Mouse (Mus musculus) G1E (cell line): Measurements from ENCODE around the gene Gm21083.
"Not testable (repeated sequence)": the region's sequence is repeated elsewhere in the genome, so short reads cannot be mapped to it uniquely, and the experiment has no call there.

Source experiments
- CTCF ChIP-seq: IDR thresholded peaks from 2 replicates; pipeline ENCODE4 v1.5.1; 2012; ENCODE audit warnings: low read depth, low read length, inconsistent platforms, mixed read lengths
- GATA1 ChIP-seq: IDR thresholded peaks from 2 replicates; pipeline ENCODE4 v1.6.1; 2012; ENCODE audit warnings: borderline replicate concordance, low read length, inconsistent platforms, mixed read lengths
- POLR2AphosphoS5 ChIP-seq: IDR thresholded peaks from 2 replicates; pipeline ENCODE4 v1.6.1; 2012; ENCODE audit warnings: low read depth, low read length, inconsistent platforms; ENCODE audit not compliant: insufficient replicate concordance
- TAL1 ChIP-seq: conservative IDR thresholded peaks from 2 replicates; pipeline ENCODE4 v1.6.1; 2012; ENCODE audit warnings: low read depth, low read length, inconsistent platforms, mixed read lengths

DNA sequence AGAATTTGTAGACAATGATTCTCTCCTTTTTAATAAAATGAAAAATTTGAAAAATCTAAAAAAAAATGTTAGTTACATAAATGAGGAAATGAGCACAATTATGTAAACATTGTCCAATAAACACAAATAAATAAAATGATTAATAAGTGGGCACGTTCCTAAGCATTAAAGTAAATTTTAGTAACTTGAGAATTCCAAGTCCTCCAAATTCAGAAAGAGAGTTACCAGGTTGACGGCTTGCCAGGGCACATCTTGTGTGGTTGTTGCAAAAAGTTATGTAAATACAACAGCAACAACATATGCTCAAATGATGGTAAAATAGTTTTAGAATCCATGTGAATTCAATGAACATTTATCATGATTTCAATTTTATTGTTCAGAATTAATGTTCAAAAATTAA lies 14.4 kb downstream of the Gm21083 start:
- TF ChIP-seq CTCF, GATA1, POLR2AphosphoS5, TAL1: not testable (repeated sequence)
